Mouse (Mus musculus) cerebellum, postnatal 25 days (tissue): Measurements from ENCODE around the gene Gm49366.
"Not testable (repeated sequence)": the region's sequence is repeated elsewhere in the genome, so short reads cannot be mapped to it uniquely, and the experiment has no call there.

Experiments
- DNase-seq, 2 experiments: peaks; one replicate each; pipeline ENCODE4 v3.0.0; 2021; ENCODE audit warnings: mixed read lengths in 2 of 2

Gene Gm49366

DNA sequence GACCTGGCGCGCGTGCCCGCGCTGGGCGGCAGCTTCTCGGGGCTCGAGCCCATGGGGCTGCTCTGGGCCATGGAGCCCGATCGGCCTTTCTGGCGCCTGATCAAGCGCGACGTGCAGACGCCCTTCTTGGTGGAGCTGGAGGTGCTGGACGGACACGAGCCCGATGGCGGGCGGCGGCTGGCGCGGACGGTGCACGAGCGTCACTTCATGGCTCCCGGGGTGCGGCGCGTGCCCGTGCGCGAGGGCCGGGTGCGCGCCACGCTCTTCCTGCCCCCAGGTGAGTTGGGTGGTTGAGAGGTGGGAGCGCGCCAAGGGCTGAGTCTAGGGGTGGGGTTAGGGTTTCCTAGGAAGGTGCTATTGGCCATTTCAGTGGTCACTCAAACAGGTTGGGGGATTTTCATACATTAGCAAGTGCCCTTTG, at the start of gene Gm49366:
Gm49366 (plus strand) TSS at position 245 of the 421 bp plus-strand sequence.
- DNase-seq, result peak; percentile 60 to 65

- DNase-seq, result no peak
Measured at GRCm38 (mm10) chr12:83989378-83989777, 49.4 kb upstream of the Gm49366 start.

GRCm38 (mm10) chr12:83997221-83997620, 41.5 kb upstream of the Gm49366 start:
- no peak for DNase-seq

DNA sequence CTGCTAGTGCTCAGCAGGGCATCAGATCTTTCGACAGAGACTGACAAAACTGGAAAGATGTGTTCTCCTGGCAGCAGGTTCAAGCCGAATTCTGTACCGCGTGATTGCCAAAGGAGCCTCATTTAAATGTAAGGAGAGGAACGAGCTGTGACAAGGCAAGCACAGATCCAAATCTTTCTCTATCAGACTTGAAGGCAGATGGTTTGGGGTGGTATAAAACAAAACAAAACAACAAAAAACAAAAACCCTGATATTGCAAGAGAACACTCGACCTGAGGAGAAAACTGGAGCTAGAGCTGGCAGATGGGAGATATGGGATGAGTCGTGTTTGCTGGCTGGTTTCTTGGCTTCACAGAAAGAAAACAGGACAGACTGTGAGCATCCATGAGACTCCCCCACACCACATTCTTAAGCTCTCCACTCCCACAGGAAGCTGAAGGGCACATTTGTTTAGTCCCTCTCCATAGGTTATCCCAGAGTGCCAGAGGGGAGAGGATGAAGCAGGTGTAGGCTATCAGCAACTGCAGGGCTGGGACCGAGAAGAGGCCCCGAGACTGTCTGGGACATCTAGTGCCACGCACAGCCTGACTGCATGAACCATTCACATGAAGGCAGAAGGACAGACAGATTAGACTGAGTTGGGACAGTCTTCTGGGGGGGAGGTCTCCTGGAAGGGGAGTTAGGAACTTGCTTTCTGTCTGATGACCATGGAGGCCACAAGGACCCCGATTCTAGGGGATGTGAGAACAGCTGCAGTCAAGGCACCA, 40.2 kb upstream of the Gm49366 start:
- no peak for DNase-seq

DNA sequence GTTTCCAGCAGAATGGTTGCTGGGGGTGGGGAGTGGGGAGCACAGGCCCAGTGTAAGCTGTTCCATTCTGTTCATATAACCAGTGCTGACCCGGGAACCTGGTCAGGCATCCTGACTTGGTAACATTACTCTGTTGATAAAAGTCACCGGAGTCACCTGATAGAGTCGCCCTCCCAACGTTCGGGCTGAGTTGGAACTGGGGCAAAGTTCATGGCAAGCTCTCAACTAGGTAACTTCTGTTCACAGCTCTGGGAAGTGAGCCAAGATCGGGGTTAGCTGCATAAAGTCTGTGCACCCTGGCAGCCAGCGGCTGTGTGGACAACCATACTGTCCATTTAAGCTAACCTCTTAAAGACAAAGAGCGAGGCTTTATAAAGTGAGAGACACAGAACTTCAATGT, 39.5 kb upstream of the Gm49366 start:
- not testable (repeated sequence) for DNase-seq

GRCm38 (mm10) chr12:84000418-84000817, 38.3 kb upstream of the Gm49366 start:
- DNase-seq, result no peak

GRCm38 (mm10) chr12:84003866-84004265, 34.9 kb upstream of the Gm49366 start:
- no peak for DNase-seq

DNA sequence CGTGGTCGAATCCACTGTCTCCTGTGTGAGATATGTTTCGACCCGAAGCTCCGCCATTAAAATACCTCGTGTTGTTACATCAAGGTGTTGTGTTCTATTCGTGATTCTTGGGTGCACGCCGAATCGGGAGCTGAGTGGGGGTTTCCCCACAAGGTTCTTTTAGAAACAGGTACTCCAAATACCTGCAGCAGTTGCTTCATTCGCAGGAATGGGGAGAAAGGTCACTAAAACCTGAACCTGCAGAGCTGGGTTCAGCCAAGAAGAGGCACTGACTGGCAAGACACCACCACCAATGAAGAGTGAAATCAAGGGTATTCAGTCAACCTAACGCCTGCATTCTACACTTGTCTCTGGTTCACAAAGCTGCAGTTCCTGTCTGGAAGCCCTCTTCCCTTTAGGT, 30.5 kb upstream of the Gm49366 start:
- DNase-seq, result no peak

GRCm38 (mm10) chr12:84008729-84009128, 30.0 kb upstream of the Gm49366 start:
- DNase-seq, result no peak

DNA sequence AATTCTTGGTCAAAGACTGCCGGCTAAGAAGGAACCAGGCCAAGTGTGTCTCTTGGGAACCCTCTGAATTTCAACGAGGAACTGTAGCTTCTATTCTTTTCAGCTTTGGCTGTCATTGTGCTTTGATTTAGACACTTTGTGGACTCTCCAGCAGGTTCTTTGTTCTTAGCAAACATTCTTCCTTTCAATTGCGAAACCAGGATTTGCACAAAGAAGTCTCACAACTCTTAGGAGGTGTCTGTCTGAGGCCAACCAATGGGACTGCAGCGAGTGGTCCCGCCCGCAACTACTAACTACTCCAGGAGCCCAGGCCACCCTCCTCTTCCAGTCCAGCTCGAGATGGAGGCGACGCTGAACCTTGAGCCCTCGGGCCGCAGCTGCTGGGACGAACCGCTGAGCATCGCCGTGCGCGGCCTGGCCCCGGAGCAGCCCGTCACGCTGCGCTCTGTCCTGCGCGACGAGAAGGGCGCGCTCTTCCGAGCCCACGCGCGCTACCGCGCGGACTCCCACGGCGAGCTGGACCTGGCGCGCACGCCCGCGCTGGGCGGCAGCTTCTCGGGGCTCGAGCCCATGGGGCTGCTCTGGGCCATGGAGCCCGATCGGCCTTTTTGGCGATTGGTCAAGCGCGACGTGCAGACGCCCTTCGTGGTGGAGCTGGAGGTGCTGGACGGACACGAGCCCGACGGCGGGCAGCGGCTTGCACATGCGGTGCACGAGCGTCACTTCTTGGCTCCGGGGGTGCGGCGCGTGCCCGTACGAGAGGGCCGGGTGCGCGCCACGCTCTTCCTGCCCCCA, 29.4 kb upstream of the Gm49366 start, which contains the start of gene Acot1:
Acot1 (plus strand) TSS at position 320 of the 795 bp plus-strand sequence.
- peak; percentile 56 to 71 for DNase-seq

DNA sequence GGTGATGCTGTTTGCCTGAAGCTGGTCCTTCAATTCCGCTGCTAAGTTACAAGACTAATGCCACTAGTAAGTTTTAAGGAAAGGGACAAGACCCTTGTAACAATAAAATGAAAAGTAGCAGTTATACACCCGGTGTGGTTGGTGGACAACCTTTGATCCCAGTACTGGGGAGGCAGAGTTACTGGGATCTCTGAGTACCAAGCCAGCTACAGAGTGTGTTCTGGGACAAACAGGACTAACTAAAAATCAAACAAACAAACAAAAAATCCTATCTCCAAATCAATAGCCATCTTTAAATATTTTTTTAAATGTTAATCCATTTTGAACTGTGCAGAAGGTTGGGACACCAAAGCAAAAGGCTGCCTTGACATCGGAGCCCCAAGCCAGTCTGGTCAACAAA, 28.5 kb upstream of the Gm49366 start:
- no peak for DNase-seq

DNA sequence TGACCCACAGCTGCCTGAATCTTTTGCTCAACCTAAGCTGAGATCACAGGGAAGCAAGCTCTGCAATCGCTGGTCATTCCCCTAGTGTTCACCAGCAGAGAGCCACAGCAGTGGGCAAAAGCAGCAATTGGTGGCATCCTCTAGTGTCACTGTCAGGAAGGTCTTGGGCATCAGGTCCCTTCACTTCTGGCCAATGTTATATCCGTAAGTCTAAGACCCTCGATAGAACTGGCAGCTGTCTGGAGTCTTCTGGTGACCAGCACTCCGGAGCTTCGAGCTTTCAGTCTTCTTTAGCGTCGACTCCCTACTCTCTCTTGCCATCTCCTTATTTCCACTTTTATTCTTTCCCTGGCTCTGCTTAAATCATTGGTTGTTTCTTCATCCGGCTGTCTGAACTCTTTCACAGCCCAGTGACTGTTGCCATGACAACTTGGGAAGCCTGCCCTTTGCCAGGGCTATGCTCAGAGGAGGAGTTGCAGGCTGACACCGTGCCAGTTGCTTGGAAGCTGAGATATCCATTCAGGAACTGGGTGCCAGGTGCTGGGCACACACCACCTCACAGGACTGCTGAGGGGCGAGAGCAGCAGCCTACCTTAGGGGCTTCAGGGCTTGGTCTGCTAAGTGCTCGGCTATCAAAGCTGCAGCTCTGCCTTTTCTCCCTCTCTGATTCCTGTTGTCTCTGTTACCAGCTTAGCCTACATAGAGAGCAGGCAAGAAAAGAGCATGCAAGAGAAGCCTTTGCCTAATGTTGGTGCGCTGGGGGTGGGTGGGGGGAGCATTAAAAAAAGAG, 27.3 kb upstream of the Gm49366 start:
- peak; percentile 74 to 87 for DNase-seq

DNA sequence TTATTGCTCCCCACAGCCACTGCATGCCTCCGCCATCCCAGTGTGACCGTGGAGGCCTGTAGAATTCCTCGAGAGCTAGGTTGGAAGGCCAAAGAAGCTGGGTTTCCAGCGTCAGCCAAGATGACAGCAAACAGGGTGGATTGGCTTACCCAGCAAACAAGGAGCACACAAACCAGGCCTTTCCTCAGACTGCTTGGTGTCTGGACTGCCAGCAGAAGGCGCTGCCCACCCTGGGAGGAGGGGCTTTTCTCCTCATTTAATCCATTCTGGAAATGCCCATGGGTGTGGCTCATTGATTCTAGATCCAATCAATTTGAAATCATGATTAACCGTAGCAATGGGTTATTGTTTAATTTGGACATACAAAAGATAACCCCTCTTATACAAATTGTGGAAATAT, 25.6 kb upstream of the Gm49366 start:
- DNase-seq, result no peak

GRCm38 (mm10) chr12:84013701-84014100, 25.0 kb upstream of the Gm49366 start:
- DNase-seq, result no peak

GRCm38 (mm10) chr12:84020528-84020927, 18.2 kb upstream of the Gm49366 start:
- DNase-seq, result not testable (repeated sequence)

DNA sequence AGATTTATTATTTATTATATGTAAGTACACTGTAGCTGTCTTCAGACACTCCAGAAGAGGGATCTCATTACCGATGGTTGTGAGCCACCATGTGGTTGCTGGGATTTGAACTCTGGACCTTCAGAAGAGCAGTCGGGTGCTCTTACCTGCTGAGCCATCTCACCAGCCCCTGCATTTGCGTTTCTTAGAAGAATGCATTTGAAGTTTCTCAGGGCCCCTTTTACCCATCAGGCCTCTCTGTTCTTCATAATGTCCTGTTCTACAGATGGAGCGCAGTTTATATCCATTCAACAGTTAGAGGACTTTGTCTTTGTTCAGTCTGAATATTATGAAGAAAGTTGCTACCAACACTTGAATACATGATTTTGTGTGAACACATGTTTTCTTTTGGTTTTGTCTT, 16.5 kb upstream of the Gm49366 start:
- DNase-seq, result not testable (repeated sequence)

GRCm38 (mm10) chr12:84023052-84023745, 15.5 kb upstream of the Gm49366 start:
- DNase-seq, result no peak

GRCm38 (mm10) chr12:84025888-84026287, 12.8 kb upstream of the Gm49366 start:
- DNase-seq, result no peak

DNA sequence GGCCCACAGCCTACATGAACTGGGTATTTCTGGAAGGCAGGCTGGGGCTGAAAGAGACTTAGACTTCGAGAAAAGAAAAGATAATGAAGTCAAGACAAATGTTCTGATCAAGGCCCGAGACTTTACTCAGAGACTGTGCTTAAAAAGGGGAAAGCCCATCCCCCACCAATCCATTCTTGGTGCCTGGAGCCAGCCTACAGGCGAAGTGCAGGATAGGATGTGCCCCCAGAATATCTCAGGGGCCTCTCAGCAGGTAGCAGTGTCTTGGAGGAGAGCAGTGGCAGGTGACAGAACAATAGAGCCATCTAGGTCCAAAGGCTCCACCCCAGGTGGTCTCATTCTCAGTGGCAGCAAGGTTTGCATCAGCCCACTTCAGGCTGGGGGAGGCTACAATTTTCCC, 10.4 kb upstream of the Gm49366 start:
- not testable (repeated sequence) for DNase-seq

DNA sequence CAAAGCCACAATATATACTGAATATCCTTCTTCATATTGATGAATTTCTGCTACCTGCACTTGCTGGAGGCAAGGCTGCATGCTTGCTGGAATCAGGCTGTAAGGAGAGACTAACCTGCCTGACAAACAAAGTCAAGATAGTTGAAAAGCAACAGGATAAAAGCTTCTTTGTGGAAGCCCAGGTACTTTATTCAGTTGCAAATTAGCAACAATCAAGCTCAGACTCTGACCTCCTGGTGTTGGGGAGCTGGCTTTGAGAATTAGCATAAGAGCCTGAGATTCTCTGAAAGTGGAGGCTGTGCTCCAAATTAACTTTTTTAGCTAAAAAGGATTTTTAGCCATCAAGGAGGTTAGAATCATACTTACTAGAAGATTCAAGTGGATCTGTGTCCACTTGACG, 9.7 kb upstream of the Gm49366 start:
- DNase-seq, result not testable (repeated sequence)

DNA sequence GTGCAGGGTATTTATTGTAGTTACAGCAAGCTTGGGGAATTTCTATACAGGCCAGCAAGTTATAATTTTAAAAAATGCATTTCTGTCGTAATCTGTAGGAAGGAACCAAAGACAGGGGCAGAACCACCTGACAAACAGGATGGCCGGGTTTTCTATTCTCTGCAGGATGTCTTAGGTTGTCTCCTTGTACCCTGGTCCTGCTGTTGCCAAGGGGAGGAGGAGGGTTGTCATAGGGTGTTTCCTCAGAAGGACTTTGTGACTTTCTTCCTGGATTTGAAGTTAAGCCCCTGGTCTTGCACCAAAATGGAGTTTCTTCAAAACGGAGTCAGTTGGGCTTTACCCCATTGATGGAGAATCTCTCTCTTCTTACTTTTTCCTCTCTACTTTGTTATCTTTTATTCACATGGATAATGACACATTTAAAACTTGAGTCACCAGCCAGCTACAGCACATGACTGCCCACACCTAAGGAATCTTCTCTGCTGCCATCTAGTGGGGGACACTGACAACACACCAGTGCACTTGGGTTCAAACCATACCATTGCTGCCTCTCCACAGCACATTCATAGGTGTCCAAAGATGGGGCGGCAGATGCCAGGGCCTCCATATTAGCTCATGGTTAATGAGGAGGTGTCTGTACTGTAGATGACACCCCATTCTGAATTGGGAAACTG, 7.9 kb upstream of the Gm49366 start:
- DNase-seq, result peak; percentile 80 to 88

GRCm38 (mm10) chr12:84032854-84033253, 5.9 kb upstream of the Gm49366 start:
- DNase-seq, result no peak
